Mouse (Mus musculus): ENCODE results near the gene Gm49369.

DNA sequence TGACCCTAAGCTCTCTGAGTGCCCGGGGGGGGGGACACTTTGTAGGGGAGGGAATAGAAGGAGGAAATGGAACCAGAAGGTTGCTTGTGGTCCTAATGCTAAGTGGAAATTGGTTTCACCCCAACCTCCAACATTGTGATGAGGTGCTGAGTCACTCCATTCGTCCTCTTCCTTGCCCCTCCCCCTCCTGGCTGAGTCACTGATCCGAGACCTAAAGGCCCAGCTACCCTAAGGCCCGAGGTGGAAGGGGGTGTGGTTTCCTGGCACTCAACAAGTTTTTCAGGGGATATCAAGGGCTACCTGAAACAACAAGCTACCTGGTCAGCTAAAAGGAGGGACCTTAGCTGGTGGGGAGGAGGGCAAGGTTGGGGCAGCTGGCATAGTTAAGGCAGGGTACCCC is 10.7 kb upstream of the Gm49369 start:
- TF ChIP-seq POLR2A (IDR thresholded peaks at IDR 0.05; ENCODE audit: extremely low read depth, insufficient read depth, low read length) (no peak), CTCF (IDR thresholded peaks at IDR 0.05; ENCODE audit: low read depth, low read length) (no peak)
